Mouse (Mus musculus) lung, postnatal 10 days (tissue): ENCODE data around the gene Slc11a2.

Experiments used
- DNase-seq: peaks from one replicate; pipeline ENCODE4 v3.0.0; 2021

Slc11a2 gene

DNA sequence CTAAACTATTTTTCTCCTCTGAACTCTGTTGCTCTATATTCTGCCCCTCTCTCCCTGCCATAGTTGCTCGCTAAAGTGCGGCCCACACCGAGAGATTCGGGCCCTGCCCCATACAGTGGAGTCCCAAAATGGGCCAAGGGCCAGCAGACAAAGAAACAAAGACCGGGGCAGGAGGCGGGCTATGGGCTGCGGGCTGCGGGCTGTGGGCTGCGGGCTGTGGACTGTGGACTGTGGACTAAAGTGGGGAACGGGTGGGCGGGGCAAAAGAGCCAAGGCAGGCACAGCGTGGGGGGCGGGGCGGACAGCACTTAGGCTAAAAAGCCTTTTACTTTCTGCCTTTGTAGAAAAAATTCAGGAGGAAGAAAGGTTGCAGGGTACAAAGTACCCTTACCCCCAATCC, 78.1 kb downstream of the Slc11a2 start:
- DNase-seq: no peak

DNA sequence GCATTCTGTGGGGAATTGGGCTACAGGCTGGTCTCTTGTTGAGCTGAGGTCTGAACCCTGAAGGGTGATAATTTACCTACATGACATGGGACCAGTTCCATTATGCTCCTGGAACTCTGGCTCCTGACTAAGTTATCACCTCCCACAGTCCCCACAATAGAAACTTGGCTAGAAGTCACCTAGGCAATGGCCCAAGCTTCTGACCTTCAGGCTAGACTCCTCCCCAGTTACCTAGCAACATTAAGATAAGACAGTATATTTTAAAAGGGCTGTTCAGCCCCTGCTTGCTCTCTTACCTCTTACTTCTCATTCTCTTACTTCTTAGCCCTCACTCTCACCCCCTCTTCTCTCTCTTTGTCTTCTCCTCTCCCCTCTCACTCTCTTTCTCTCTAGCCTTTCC, 79.4 kb downstream of the Slc11a2 start:
- no peak for DNase-seq

DNA sequence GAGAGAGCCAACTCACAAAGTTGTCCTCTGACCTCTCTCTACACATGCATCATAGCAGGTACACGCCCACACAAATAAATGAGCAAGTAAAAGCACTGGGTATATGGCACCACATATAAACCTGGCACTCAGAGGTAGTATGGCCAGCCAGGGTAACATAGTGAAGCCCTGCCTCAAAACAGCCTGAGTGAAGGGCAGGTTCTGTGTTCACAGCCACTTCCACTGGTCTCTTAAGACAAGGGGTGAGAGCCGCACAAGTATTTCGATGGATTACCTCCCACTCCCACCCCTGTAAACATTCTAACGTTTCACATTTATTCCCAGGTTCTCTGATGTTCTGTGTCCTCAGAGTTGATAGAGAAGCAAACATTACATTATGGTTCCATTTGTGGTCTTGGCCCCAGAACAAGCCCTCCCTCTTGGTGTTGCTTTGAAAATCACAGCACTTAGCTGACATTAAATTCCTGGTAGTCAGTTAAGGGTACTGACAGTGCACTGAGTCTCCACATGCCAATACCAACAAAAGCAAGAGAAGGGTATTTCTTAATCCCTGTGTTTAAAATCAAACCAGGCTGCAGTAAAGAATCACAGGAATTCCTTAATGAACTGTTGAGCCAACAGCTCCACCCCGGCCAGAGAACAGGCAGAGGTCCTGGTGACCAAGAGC, 83.4 kb downstream of the Slc11a2 start:
- peak; percentile 42 for DNase-seq
